Mouse (Mus musculus): ENCODE measurements around the gene Zcchc24. TPM values are rescaled to one million over a fixed set of nuclear protein-coding genes. Genes with fewer than 3 reads are reported as not detected.

Gene Zcchc24
- total RNA-seq, 2 experiments from 2014 or later: 56.4 to 58.5 TPM

- Histone ChIP-seq H3K4me3 (peak overlapping the region; percentile 81), H3K27ac (peak overlapping the region; percentile 95)
- no peak for DNase-seq (ENCODE audit: low spot score in 2 of 2)
- no peak for TF ChIP-seq CTCF (conservative IDR thresholded peaks at IDR 0.05)
Observed at GRCm38 (mm10) chr14:25768261-25768893, 462 bp downstream of the Zcchc24 start.

DNA sequence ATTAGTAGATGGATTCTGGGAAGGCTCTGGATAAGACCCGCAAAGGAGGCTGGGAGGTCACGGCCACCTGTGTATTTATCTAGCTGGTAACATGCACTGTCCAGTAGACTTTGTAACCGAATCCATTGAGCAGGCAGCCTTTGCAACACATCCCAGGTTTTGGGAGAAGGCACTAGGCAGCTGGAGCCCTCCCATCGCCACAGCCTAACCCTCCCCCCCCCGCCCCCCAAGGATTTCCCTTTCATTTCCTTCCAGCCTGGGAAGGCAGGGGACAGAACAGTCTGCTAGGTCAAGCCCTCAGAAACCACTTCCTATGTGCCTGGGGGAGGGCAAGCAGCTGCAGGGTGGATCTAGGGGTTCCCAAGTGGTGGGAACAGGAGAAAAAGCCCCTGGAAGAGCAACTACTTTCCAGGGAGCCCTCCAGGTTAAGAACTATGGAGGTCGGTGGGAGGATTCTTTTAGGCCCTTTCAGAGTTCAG is 1.1 kb downstream of the Zcchc24 start:
- TF ChIP-seq CTCF (conservative IDR thresholded peaks at IDR 0.05): no peak

GRCm38 (mm10) chr14:25766441-25766840 is 2.4 kb downstream of the Zcchc24 start:
- peak overlapping the region; percentile 95 for H3K27ac ChIP-seq
- no peak for TF ChIP-seq CTCF (conservative IDR thresholded peaks at IDR 0.05)
- H3K4me3 ChIP-seq: peak overlapping the region; percentile 81
- no peak for DNase-seq (ENCODE audit: low spot score in 2 of 2)

More for the DNA sequence above, 1.1 kb downstream of the Zcchc24 start:
- peak overlapping the region; percentile 95 for H3K27ac ChIP-seq
- H3K4me3 ChIP-seq: peak overlapping the region; percentile 81
- DNase-seq (ENCODE audit: low spot score in 2 of 2): no peak

GRCm38 (mm10) chr14:25765921-25766320 is 2.9 kb downstream of the Zcchc24 start:
- TF ChIP-seq CTCF (conservative IDR thresholded peaks at IDR 0.05): no peak
- Histone ChIP-seq H3K27ac (peak overlapping the region; percentile 95), H3K4me3 (peak overlapping the region; percentile 19)
- DNase-seq (ENCODE audit: low spot score in 2 of 2): peak; percentile 69 to 78

GRCm38 (mm10) chr14:25765146-25765545 is 3.7 kb downstream of the Zcchc24 start:
- Histone ChIP-seq H3K4me3 (peak overlapping the region; percentile 19), H3K27ac (peak overlapping the region; percentile 95)
- no peak for DNase-seq (ENCODE audit: low spot score in 2 of 2)
- no peak for TF ChIP-seq CTCF (conservative IDR thresholded peaks at IDR 0.05)

DNA sequence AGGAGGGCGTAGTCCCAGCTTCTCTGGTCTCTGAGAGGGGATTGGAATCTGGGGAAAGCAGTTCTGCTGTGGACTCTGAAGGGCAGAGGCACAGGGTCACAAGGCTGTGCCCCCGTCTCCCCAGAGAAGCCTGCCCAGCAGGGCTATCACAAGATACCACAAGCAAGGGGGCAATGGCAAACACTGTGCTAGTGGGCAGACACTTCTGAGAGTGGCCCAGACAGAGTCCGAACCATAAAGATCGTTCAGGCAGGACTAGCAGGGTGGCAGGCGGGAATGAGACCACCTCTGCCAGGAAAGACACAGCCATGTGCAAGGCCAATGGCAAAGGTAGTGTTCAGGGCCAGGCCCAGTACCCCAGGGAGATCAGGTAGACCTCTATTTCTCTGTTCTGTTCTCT is 7.7 kb downstream of the Zcchc24 start:
- DNase-seq (ENCODE audit: low spot score in 2 of 2): no peak
- no peak overlapping the region for H3K4me3 ChIP-seq
- H3K27ac ChIP-seq: peak overlapping the region; percentile 2; the same call in 1 of the 2 replicates
- no peak for TF ChIP-seq CTCF (conservative IDR thresholded peaks at IDR 0.05)

- no peak for TF ChIP-seq CTCF (conservative IDR thresholded peaks at IDR 0.05)
- no peak for DNase-seq (ENCODE audit: low spot score in 2 of 2)
- Histone ChIP-seq H3K4me3 (no peak overlapping the region), H3K27ac (peak overlapping the region; percentile 71)
Observed at GRCm38 (mm10) chr14:25759981-25760537, 8.8 kb downstream of the Zcchc24 start.

- H3K4me3 ChIP-seq: no peak overlapping the region
- peak overlapping the region; percentile 71 for H3K27ac ChIP-seq
- no peak for DNase-seq (ENCODE audit: low spot score in 2 of 2)
- no peak for TF ChIP-seq CTCF (conservative IDR thresholded peaks at IDR 0.05)
Observed at GRCm38 (mm10) chr14:25759551-25759950, 9.3 kb downstream of the Zcchc24 start.

DNA sequence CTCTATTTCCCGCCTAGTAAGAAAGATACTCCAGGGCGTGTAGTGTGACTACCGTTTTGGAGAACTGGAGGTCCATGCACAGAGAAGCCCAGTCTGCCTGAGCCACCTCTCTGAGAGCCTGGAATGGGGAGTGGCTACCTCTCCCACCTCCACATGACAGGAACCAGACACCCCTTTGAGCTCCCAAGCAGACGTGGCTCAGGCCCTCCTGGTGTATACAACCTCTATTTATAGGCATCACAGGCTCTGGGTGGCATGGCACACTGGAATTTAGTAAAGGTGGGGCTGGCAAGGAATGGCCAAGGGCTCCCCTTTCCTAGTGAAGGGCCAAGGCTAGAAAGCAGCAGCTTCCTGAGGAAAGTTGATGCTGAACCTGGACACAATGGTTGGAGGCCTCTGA is 10.9 kb downstream of the Zcchc24 start:
- no peak for TF ChIP-seq CTCF (conservative IDR thresholded peaks at IDR 0.05)
- no peak overlapping the region for H3K4me3 ChIP-seq
- no peak for DNase-seq (ENCODE audit: low spot score in 2 of 2)

DNA sequence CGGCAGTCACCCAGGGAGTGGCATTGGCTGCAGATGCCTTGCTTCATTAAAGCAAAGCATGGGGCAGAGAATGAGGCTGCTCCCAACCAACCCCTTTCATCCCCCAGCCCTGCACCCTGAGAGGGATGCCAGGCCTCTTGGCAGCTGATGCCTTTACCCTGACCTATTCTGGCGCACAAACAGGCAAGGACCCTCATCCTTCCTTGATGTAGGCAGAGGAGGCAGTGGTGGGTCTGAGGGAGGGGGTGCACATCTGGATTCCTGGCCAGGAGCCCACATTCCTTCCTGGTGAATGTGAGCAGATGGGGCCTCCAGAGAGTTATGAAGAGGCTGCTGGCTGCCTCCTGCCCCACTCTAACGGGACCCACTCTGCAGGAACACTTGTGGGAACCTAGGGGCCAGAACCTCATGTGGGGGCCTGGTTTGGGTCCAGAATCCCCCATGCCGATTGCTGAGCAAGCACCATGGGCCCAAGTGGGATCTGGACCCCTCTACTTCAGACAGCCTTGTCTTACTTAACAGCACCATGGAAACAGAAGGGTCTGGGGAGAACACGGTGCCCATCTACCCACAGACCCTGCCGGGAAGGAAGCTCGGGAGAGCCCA is 12.4 kb downstream of the Zcchc24 start:
- H3K27ac ChIP-seq: peak overlapping the region; percentile 49; the same call in 1 of the 2 replicates

More for the DNA sequence above, 10.9 kb downstream of the Zcchc24 start:
- H3K27ac ChIP-seq: no peak overlapping the region; the same call in 1 of the 2 replicates

GRCm38 (mm10) chr14:25755541-25755940 is 13.3 kb downstream of the Zcchc24 start:
- no peak for TF ChIP-seq CTCF (conservative IDR thresholded peaks at IDR 0.05)
- H3K4me3 ChIP-seq: no peak overlapping the region
- peak overlapping the region; percentile 53; the same call in 1 of the 2 replicates for H3K27ac ChIP-seq
- no peak for DNase-seq (ENCODE audit: low spot score in 2 of 2)

More for the DNA sequence above, 12.4 kb downstream of the Zcchc24 start:
- no peak overlapping the region for H3K4me3 ChIP-seq
- DNase-seq (ENCODE audit: low spot score in 2 of 2): no peak
- TF ChIP-seq CTCF (conservative IDR thresholded peaks at IDR 0.05): no peak

DNA sequence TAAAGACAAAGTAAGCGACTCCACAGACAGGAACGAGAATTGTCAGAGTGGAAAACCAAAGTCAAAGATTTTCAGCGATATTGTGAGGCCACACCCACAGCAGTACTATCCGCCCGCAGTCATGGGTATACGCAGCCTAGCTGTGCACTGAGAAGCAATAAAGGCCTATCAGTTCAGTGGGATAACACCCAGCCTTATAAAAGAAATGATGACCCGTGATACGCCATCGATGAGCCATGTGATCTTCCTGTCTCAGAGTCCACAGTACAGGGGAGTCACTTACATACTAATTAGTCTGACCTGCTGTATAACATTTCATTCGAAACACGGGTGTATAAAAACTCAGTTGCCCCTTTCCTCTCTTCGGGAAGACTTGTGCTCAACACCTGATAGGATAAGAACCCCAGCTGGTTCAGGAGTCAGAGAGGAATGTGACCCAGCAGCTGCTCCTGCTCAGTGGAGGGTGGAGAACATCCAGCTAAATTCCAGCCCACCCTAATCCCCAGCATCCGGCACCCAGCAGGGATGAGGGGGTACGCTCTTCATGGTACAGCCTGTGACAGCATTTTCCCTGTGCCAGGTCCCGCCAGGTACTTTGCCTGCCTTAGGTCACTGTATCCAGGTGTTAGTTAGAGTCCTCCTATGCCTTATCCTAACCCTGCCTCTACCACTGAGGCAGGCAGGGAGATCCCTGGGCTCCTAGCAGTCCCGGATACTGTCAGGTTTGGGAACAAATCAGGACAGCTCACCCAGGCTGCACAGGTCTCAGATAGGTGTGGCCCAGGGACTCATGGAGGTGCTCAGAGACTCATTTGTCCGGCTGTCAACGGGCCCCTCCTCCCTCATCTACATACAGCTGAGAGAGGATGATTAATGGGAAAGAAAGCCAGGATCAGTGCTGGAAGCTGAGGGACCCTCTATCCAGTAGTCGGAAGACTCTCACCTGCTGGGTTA is 14.0 kb downstream of the Zcchc24 start:
- DNase-seq (ENCODE audit: low spot score in 2 of 2): no peak
- TF ChIP-seq CTCF (conservative IDR thresholded peaks at IDR 0.05): no peak
- peak overlapping the region; percentile 53; the same call in 1 of the 2 replicates for H3K27ac ChIP-seq
- H3K4me3 ChIP-seq: no peak overlapping the region

Data from layer of hippocampus, adult 2 months (tissue).